Mouse (Mus musculus) spleen, adult 2 months (tissue): ENCODE measurements around the gene Shtn1.

Source experiments
- CTCF ChIP-seq: fragments of 200-500 bp; IDR thresholded peaks from 2 replicates; pipeline ENCODE4 v1.5.1; 2011; ENCODE audit warnings: mild to moderate bottlenecking, inconsistent platforms; ENCODE audit not compliant: insufficient read depth, insufficient read length, insufficient replicate concordance; ENCODE audit errors: extremely low read depth
- POLR2A ChIP-seq: fragments of 200-500 bp; IDR thresholded peaks from 2 replicates; pipeline ENCODE4 v1.6.1; 2011; ENCODE audit warnings: low read depth, low read length, inconsistent platforms

- TF ChIP-seq POLR2A (no peak), CTCF (no peak)
Measured at GRCm38 (mm10) chr19:59071396-59071795, 4.5 kb downstream of the Shtn1 start.
